Mouse (Mus musculus) heart, postnatal 0 days (tissue): ENCODE data around the gene Atg9b. TPM values are rescaled to one million over a fixed set of nuclear protein-coding genes. Genes with fewer than 3 reads are reported as not detected.
"Not testable (repeated sequence)": the region's sequence is repeated elsewhere in the genome, so short reads cannot be mapped to it uniquely, and the experiment has no call there.

ENCODE experiments used
- ATAC-seq: fragments of 200-750 bp; cut with Nextera tagmentation; 2 replicates; pipeline ENCODE4 v1.8.0; 2017; ENCODE audit warnings: low read depth, moderate number of reproducible peaks, moderate library complexity; ENCODE audit not compliant: insufficient read depth
- DNase-seq: peaks from one replicate; pipeline ENCODE4 v3.0.0-alpha.2; 2016; ENCODE audit warnings: low spot score
- H3K27ac ChIP-seq: fragments of 300-500 bp; sonication (generic); 2 replicates; pipeline ENCODE4 v1.5.1; 2014; ENCODE audit warnings: low read depth, mild to moderate bottlenecking
- H3K27me3 ChIP-seq: fragments of 300-500 bp; sonication (generic); 2 replicates; pipeline ENCODE4 v1.6.1; 2014; ENCODE audit warnings: low read length, mixed read lengths; ENCODE audit not compliant: control insufficient read depth, insufficient read depth
- H3K36me3 ChIP-seq: fragments of 300-500 bp; sonication (generic); replicated peaks from 2 replicates; pipeline ENCODE4 v1.6.1; 2014; ENCODE audit warnings: low read length, mixed read lengths; ENCODE audit not compliant: control insufficient read depth, insufficient read depth
- H3K4me1 ChIP-seq: fragments of 300-500 bp; sonication (generic); 2 replicates; pipeline ENCODE4 v1.6.1; 2014; ENCODE audit warnings: antibody characterized with exemption; ENCODE audit not compliant: control insufficient read depth, insufficient read depth
- H3K4me2 ChIP-seq: fragments of 300-500 bp; sonication (generic); 2 replicates; pipeline ENCODE4 v1.6.1; 2014; ENCODE audit warnings: low read depth, mild to moderate bottlenecking, low read length, moderate library complexity
- H3K4me3 ChIP-seq: fragments of 300-500 bp; sonication (generic); 2 replicates; pipeline ENCODE4 v1.5.1; 2014; ENCODE audit warnings: low read depth, low read length
- H3K9ac ChIP-seq: fragments of 300-500 bp; sonication (generic); replicated peaks from 2 replicates; pipeline ENCODE4 v1.6.1; 2014; ENCODE audit warnings: low read depth, low read length, mixed read lengths
- H3K9me3 ChIP-seq: fragments of 300-500 bp; sonication (generic); replicated peaks from 2 replicates; pipeline ENCODE4 v1.6.1; 2016; ENCODE audit warnings: low read length; ENCODE audit not compliant: control insufficient read depth
- CTCF ChIP-seq: IDR thresholded peaks from 2 replicates; pipeline ENCODE4 v1.5.1; 2016; ENCODE audit warnings: antibody characterized with exemption, control low read depth, low read depth
- EP300 ChIP-seq: IDR thresholded peaks from 2 replicates; pipeline ENCODE4 v1.6.1; 2016; ENCODE audit warnings: antibody characterized with exemption, low read depth
- WGBS: fragments of 180-500 bp; shearing (Covaris S2); extraction: QIAGEN DNeasy Blood & Tissue Kit; methylation state at CpG from one replicate; pipeline ENCODE4 v1.1.7; 2014; 5-methylcytosine and 5-hydroxymethylcytosine counted together
- polyA plus RNA-seq: library from polyadenylated mRNA; unstranded; fragments of >200 nt; fragmentation: Nextera tagmentation; extraction: Ambion mirVana; gene quantifications from 2 replicates; pipeline ENCODE4 v1.2.1, GENCODE M21; 2015
- total RNA-seq: library from RNA; depleted of rRNA; stranded (reverse); fragments of >200 nt; gene quantifications from 2 replicates; pipeline ENCODE4 v1.2.3, GENCODE M21; 2014; ENCODE audit warnings: low replicate concordance

Gene Atg9b
- total and polyA plus RNA-seq, 2 experiments from 2014 or later = 0.15 to 0.34 TPM

GRCm38 (mm10) chr5:24404594-24405360 lies 12.8 kb upstream of the Atg9b start:
- H3K36me3 ChIP-seq = peaks cover 61% of the 10 kb centered on the region
- no peak overlapping the region for H3K4me3 ChIP-seq
- H3K9me3 ChIP-seq = no peaks in the 10 kb centered on the region
- no peak overlapping the region for H3K27ac ChIP-seq
- H3K9ac ChIP-seq = no peak overlapping the region
- H3K27me3 ChIP-seq = no peaks in the 10 kb centered on the region
- WGBS = 81% methylated on average over 6 of the region's 6 CpGs
- ATAC-seq = no peak
- TF ChIP-seq CTCF = no peak
- no peak for TF ChIP-seq EP300
- no peak overlapping the region for H3K4me2 ChIP-seq
- no peak for DNase-seq
- no peaks in the 10 kb centered on the region for H3K4me1 ChIP-seq

- no peaks in the 10 kb centered on the region for H3K9me3 ChIP-seq
- H3K27me3 ChIP-seq = no peaks in the 10 kb centered on the region
- no peak overlapping the region for H3K9ac ChIP-seq
- no peak overlapping the region for H3K4me2 ChIP-seq
- no peak overlapping the region for H3K4me3 ChIP-seq
- no peak overlapping the region for H3K27ac ChIP-seq
- TF ChIP-seq EP300 = no peak
- no peak for TF ChIP-seq CTCF
- WGBS = 32% methylated on average over 9 of the region's 9 CpGs
- H3K4me1 ChIP-seq = no peaks in the 10 kb centered on the region
- ATAC-seq (peak; percentile 47), DNase-seq (no peak)
- peaks cover 59% of the 10 kb centered on the region for H3K36me3 ChIP-seq
Observed at GRCm38 (mm10) chr5:24401969-24402368, 10.0 kb upstream of the Atg9b start.

- Histone ChIP-seq H3K27ac (no peak overlapping the region), H3K27me3 (no peaks in the 10 kb centered on the region), H3K4me1 (no peaks in the 10 kb centered on the region), H3K36me3 (peaks cover 53% of the 10 kb centered on the region), H3K9ac (no peak overlapping the region), H3K4me2 (no peak overlapping the region), H3K4me3 (no peak overlapping the region), H3K9me3 (no peaks in the 10 kb centered on the region)
- WGBS = 87% methylated on average over 5 of the region's 5 CpGs
- ATAC-seq (no peak), DNase-seq (no peak)
- TF ChIP-seq EP300 (no peak), CTCF (no peak)
Observed at GRCm38 (mm10) chr5:24400911-24401605, 9.1 kb upstream of the Atg9b start.

GRCm38 (mm10) chr5:24400362-24400761 lies 8.4 kb upstream of the Atg9b start:
- TF ChIP-seq CTCF = no peak
- no peak for TF ChIP-seq EP300
- H3K9ac ChIP-seq = no peak overlapping the region
- WGBS = 86% methylated on average over 11 of the region's 11 CpGs
- no peaks in the 10 kb centered on the region for H3K4me1 ChIP-seq
- H3K9me3 ChIP-seq = no peaks in the 10 kb centered on the region
- no peak for DNase-seq
- no peak overlapping the region for H3K4me3 ChIP-seq
- no peak overlapping the region for H3K4me2 ChIP-seq
- no peaks in the 10 kb centered on the region for H3K27me3 ChIP-seq
- ATAC-seq = no peak
- peaks cover 51% of the 10 kb centered on the region for H3K36me3 ChIP-seq
- H3K27ac ChIP-seq = no peak overlapping the region

- no peaks in the 10 kb centered on the region for H3K9me3 ChIP-seq
- 0 out of 2 replicates have a peak, but pooled peaks cover 3% of the 10 kb centered on the region for H3K4me1 ChIP-seq
- no peak overlapping the region for H3K9ac ChIP-seq
- no peak overlapping the region for H3K27ac ChIP-seq
- no peak for TF ChIP-seq EP300
- no peak for TF ChIP-seq CTCF
- no peak overlapping the region for H3K4me2 ChIP-seq
- ATAC-seq (no peak), DNase-seq (no peak)
- 78% methylated on average over 10 of the region's 10 CpGs for WGBS
- no peaks in the 10 kb centered on the region for H3K27me3 ChIP-seq
- H3K36me3 ChIP-seq = peaks cover 48% of the 10 kb centered on the region
- H3K4me3 ChIP-seq = no peak overlapping the region
Observed at GRCm38 (mm10) chr5:24399686-24400085, 7.7 kb upstream of the Atg9b start.

GRCm38 (mm10) chr5:24396254-24396653 lies 4.3 kb upstream of the Atg9b start:
- not testable (repeated sequence) for H3K27ac ChIP-seq, H3K4me1 ChIP-seq, ATAC-seq, H3K9me3 ChIP-seq, H3K9ac ChIP-seq, H3K4me2 ChIP-seq, DNase-seq, H3K27me3 ChIP-seq, H3K4me3 ChIP-seq
- peaks cover 22% of the 10 kb centered on the region for H3K36me3 ChIP-seq
- 88% methylated on average over 6 of the region's 6 CpGs for WGBS
